11 mouse cellular contexts compared by ENCODE assay signal in genomic region chr2:93339373-93340106, GRCm38 (mm10). TPM values are rescaled to one million over a fixed set of nuclear protein-coding genes. Genes with fewer than 3 reads are reported as not detected.
DNase-seq lines count a peak whose midpoint lies in the region; ATAC-seq and TF ChIP-seq lines count a peak whose summit lies in the region.
"Had no signal": no experiment of that assay in that cellular context is flagged by ENCODE, and none has a peak within 500 bp of the region (broad histone marks: within the 10 kb centered on the region; RNA-seq: fewer than 3 reads in every experiment).

No protein-coding gene starts in this region.

- no peak for DNase-seq in limb, embryonic 14.5 days (ENCODE audit: low spot score)
- no peak for DNase-seq in limb, embryonic 10.5 days (ENCODE audit: low spot score)
- no peak for DNase-seq in hindbrain, embryonic 11.5 days (ENCODE audit: low spot score)
- DNase-seq in lung, postnatal 10 days: peak; percentile 79
- no peak for DNase-seq in frontal cortex, postnatal 10 days (ENCODE audit: low spot score in 2 of 2)
- DNase-seq in layer of hippocampus, adult 9-11 months: no peak
- DNase-seq in left cerebral cortex, adult 9 months (ENCODE audit: low spot score in 2 of 2): no peak
- DNase-seq: spleen, adult 18-20 months; thymus, postnatal 25 days had no signal

- no peaks in the 10 kb centered on the region for H3K9me3 ChIP-seq in limb, embryonic 14.5 days (ENCODE audit: control insufficient read depth, low read length)
- no peaks in the 10 kb centered on the region for H3K9me3 ChIP-seq in limb, embryonic 10.5 days (replicated peaks)
- no peaks in the 10 kb centered on the region for H3K9me3 ChIP-seq in hindbrain, embryonic 11.5 days (ENCODE audit: control insufficient read depth, low read length)
- no peaks in the 10 kb centered on the region for H3K9me3 ChIP-seq in neural tube, embryonic 14.5 days (ENCODE audit: control insufficient read depth, low read length)
- H3K9me3 ChIP-seq: liver, embryonic 15.5 days had no signal

- no peaks in the 10 kb centered on the region for H3K36me3 ChIP-seq in limb, embryonic 14.5 days (ENCODE audit: control insufficient read depth, insufficient read depth, low read length)
- H3K36me3 ChIP-seq in limb, embryonic 10.5 days: no peaks in the 10 kb centered on the region
- H3K36me3 ChIP-seq in hindbrain, embryonic 11.5 days (ENCODE audit: control insufficient read depth, insufficient read depth, low read length): no peaks in the 10 kb centered on the region
- no peaks in the 10 kb centered on the region for H3K36me3 ChIP-seq in neural tube, embryonic 14.5 days (ENCODE audit: control insufficient read depth, insufficient read depth, low read length)
- H3K36me3 ChIP-seq: liver, embryonic 15.5 days had no signal

- no peak overlapping the region for H3K27ac ChIP-seq in limb, embryonic 14.5 days (replicated peaks; ENCODE audit: low read depth, low read length)
- H3K27ac ChIP-seq in limb, embryonic 10.5 days: no peak overlapping the region
- peak overlapping the region; percentile 47; the same call in 1 of the 2 replicates for H3K27ac ChIP-seq in hindbrain, embryonic 11.5 days (ENCODE audit: low read depth, low read length)
- H3K27ac ChIP-seq in neural tube, embryonic 14.5 days (ENCODE audit: low read depth, low read length): peak overlapping the region; percentile 16
- H3K27ac ChIP-seq: liver, embryonic 15.5 days had no signal

- H3K4me3 ChIP-seq in limb, embryonic 14.5 days (replicated peaks; ENCODE audit: low read length): no peak overlapping the region
- H3K4me3 ChIP-seq in limb, embryonic 10.5 days: no peak overlapping the region
- H3K4me3 ChIP-seq in hindbrain, embryonic 11.5 days (ENCODE audit: low read depth, low read length): no peak overlapping the region
- no peak overlapping the region for H3K4me3 ChIP-seq in neural tube, embryonic 14.5 days (ENCODE audit: low read depth, low read length)
- H3K4me3 ChIP-seq: liver, embryonic 15.5 days had no signal

- H3K27me3 ChIP-seq in limb, embryonic 14.5 days (ENCODE audit: control insufficient read depth, insufficient read depth, low read length): no peaks in the 10 kb centered on the region
- peaks cover 12% of the 10 kb centered on the region for H3K27me3 ChIP-seq in limb, embryonic 10.5 days (ENCODE audit: low read depth, poor library complexity, severe bottlenecking)
- H3K27me3 ChIP-seq in hindbrain, embryonic 11.5 days (ENCODE audit: control insufficient read depth, insufficient read depth, low read length): no peaks in the 10 kb centered on the region
- H3K27me3 ChIP-seq in neural tube, embryonic 14.5 days (ENCODE audit: control insufficient read depth, insufficient read depth, low read length): no peaks in the 10 kb centered on the region

- H3K4me2 ChIP-seq in limb, embryonic 14.5 days (replicated peaks; ENCODE audit: low read depth, low read length, severe bottlenecking): no peak overlapping the region
- H3K4me2 ChIP-seq in hindbrain, embryonic 11.5 days (replicated peaks; ENCODE audit: low read depth, low read length): no peak overlapping the region
- no peak overlapping the region for H3K4me2 ChIP-seq in neural tube, embryonic 14.5 days (ENCODE audit: low read depth, low read length)
- H3K4me2 ChIP-seq: liver, embryonic 15.5 days had no signal

- 0 out of 2 replicates have a peak, but pooled peaks cover 5% of the 10 kb centered on the region for H3K4me1 ChIP-seq in limb, embryonic 14.5 days (ENCODE audit: control insufficient read depth, insufficient read depth, low read length)
- H3K4me1 ChIP-seq in limb, embryonic 10.5 days: peaks cover 12% of the 10 kb centered on the region
- H3K4me1 ChIP-seq in hindbrain, embryonic 11.5 days (replicated peaks; ENCODE audit: control insufficient read depth, insufficient read depth, low read length): no peaks in the 10 kb centered on the region
- H3K4me1 ChIP-seq in neural tube, embryonic 14.5 days (ENCODE audit: control insufficient read depth, insufficient read depth, low read length): peaks cover 10% of the 10 kb centered on the region; the same call in 1 of the 2 replicates

- H3K9ac ChIP-seq in limb, embryonic 14.5 days (ENCODE audit: low read depth, low read length, severe bottlenecking): no peak overlapping the region
- no peak overlapping the region for H3K9ac ChIP-seq in hindbrain, embryonic 11.5 days (ENCODE audit: low read depth, low read length)
- H3K9ac ChIP-seq in neural tube, embryonic 14.5 days (replicated peaks; ENCODE audit: low read depth, low read length): 0 out of 2 replicates have a peak overlapping the region, but pooled peaks have one; percentile 2
- H3K9ac ChIP-seq: liver, embryonic 15.5 days had no signal

- no peak for TF ChIP-seq POLR2A in limb, embryonic 14.5 days (IDR thresholded peaks at IDR 0.05; ENCODE audit: borderline replicate concordance, extremely low read depth, insufficient read depth, insufficient read length)

- peak; percentile 21; the same call in 1 of the 2 replicates for ATAC-seq in limb, embryonic 14.5 days (ENCODE audit: low FRiP score, low read depth)
- no peak; the same call in 1 of the 2 replicates for ATAC-seq in hindbrain, embryonic 11.5 days (ENCODE audit: low FRiP score)
- ATAC-seq in neural tube, embryonic 14.5 days (ENCODE audit: low read depth): peak; percentile 36; the same call in 1 of the 2 replicates

- 66% methylated on average over 9 of the region's 9 CpGs for WGBS in limb, embryonic 14.5 days
- 78% methylated on average over 9 of the region's 9 CpGs for WGBS in limb, embryonic 10.5 days
- WGBS in hindbrain, embryonic 11.5 days: 68% methylated on average over 9 of the region's 9 CpGs
- WGBS in neural tube, embryonic 14.5 days: 41% methylated on average over 9 of the region's 9 CpGs

RNA-seq across cellular contexts. Expression of gene Tspan18, which starts 5.2 kb away (rescaled TPM):
- polyA plus RNA-seq in limb, embryonic 14.5 days (2012; rRNA removed): 34.5 and 42.3 TPM in 2 replicates
- polyA plus RNA-seq in limb, embryonic 14.5 days (2014; fragmentation: Nextera tagmentation; extraction: Ambion mirVana): 24.5 and 26.6 TPM in 2 replicates
- 9.9 and 13.4 TPM in 2 replicates for polyA plus RNA-seq in limb, embryonic 10.5 days (2016; fragmentation: Nextera tagmentation; extraction: Ambion mirVana)
- 61.0 and 71.4 TPM in 2 replicates for polyA plus RNA-seq in hindbrain, embryonic 11.5 days (2014; fragmentation: Nextera tagmentation; extraction: Ambion mirVana)
- 30.2 and 34.7 TPM in 2 replicates for polyA plus RNA-seq in neural tube, embryonic 14.5 days (2014; fragmentation: Nextera tagmentation; extraction: Ambion mirVana)

Comparison
In these comparisons a context has a peak if more than half of its experiments do, and no peak if none do; other contexts are left out.
1. H3K27ac ChIP-seq: peak in hindbrain, embryonic 11.5 days (single experiment) and neural tube, embryonic 14.5 days (single experiment); none in limb, embryonic 14.5 days (single experiment) and limb, embryonic 10.5 days (single experiment).